Mouse (Mus musculus): ENCODE results near the gene A230072I06Rik.

The A230072I06Rik gene

DNA sequence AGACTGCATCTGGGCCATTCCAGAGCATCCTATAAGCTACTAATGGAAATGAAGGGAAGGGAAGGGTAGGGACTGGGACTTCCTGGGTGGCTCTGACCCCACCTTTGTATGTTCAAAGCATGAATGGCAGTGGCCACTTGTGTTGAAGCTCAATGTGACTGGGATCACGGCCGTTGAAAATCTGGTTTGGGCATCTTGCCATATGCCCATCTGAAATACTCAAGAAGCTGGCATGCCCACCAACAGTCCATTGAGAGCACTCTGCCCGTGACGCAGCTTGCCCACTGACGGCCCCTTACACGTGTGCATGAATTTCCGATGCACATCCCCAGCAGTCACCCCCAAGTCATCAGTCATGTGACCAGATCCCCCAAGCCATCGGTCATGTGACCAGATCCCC, 13.6 kb upstream of the A230072I06Rik start:
- Histone ChIP-seq H3K4me3 (replicated peaks; ENCODE audit: low read length) (no peak overlapping the region), H3K4me1 (replicated peaks; ENCODE audit: low read depth, low read length) (peaks cover 10% of the 10 kb centered on the region), H3K27me3 (ENCODE audit: insufficient read depth, low read length) (no peaks in the 10 kb centered on the region; the same call in 1 of the 2 replicates), H3K9me3 (ENCODE audit: low read length) (peaks cover 5% of the 10 kb centered on the region; the same call in 1 of the 2 replicates), H3K36me3 (ENCODE audit: insufficient read depth, low read length) (no peaks in the 10 kb centered on the region)
- TF ChIP-seq POU5F1 (IDR thresholded peaks at IDR 0.05; ENCODE audit: borderline replicate concordance, low read length) = no peak
- no peak for TF ChIP-seq CTCF (conservative IDR thresholded peaks at IDR 0.05; ENCODE audit: low read length)
- no peak for TF ChIP-seq NANOG (IDR thresholded peaks at IDR 0.05; ENCODE audit: borderline replicate concordance, low read length)

DNA sequence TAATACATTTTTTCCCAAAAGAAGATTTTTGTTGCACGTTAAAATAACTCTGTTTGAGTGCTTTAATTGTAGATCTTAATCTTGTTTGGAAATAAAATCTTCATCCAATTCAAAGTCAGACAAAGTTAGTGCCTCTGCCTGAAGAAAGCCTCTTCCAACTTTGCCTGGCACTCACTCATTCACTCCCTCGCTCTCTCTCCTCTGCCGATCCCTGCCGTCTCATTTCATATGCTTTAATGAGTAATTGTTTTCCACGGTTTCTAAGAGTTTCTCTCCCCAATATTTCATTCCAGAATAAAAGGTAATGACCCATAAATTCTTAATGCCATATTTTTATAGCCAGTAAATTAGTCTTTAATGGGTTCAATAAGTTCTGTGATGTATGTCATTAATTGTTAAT, 10.8 kb upstream of the A230072I06Rik start:
- Histone ChIP-seq H3K36me3 (ENCODE audit: insufficient read depth, low read length) (no peaks in the 10 kb centered on the region), H3K9me3 (ENCODE audit: low read length) (no peaks in the 10 kb centered on the region), H3K4me3 (replicated peaks; ENCODE audit: low read length) (no peak overlapping the region), H3K4me1 (replicated peaks; ENCODE audit: low read depth, low read length) (no peaks in the 10 kb centered on the region), H3K27me3 (ENCODE audit: insufficient read depth, low read length) (no peaks in the 10 kb centered on the region; the same call in 1 of the 2 replicates)
- no peak for TF ChIP-seq CTCF (conservative IDR thresholded peaks at IDR 0.05; ENCODE audit: low read length)
- no peak for TF ChIP-seq NANOG (IDR thresholded peaks at IDR 0.05; ENCODE audit: borderline replicate concordance, low read length)
- TF ChIP-seq POU5F1 (IDR thresholded peaks at IDR 0.05; ENCODE audit: borderline replicate concordance, low read length) = no peak

DNA sequence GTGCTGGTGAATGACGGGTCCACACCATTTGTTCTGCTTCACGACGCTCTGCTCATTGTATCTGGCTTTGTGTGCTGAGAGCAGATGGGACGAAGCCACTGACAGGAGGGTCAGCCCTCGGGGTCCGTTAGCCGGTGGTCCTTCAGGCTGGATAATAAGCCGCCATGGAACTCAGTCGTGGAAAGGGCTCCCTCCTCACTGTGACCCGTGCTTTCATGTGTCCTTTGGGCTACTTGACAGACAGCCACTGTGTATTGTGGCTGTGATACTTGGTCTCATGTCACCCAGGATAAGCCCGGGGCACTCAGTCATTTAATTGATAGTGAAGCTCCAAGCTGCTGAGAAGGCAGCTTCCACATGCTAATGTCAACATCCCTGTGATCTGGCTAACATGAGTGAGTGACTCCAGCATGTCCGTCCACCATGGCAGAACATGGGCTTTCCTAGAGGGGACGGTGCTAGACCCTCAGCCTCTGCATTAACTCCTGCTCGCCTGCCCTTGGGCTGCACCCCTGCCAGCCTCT, 10.3 kb upstream of the A230072I06Rik start:
- H3K27me3 ChIP-seq (ENCODE audit: insufficient read depth, low read length) = no peaks in the 10 kb centered on the region; the same call in 1 of the 2 replicates
- no peaks in the 10 kb centered on the region for H3K9me3 ChIP-seq (ENCODE audit: low read length)
- H3K4me1 ChIP-seq (replicated peaks; ENCODE audit: low read depth, low read length) = no peaks in the 10 kb centered on the region
- H3K36me3 ChIP-seq (ENCODE audit: insufficient read depth, low read length) = no peaks in the 10 kb centered on the region
- TF ChIP-seq POU5F1 (IDR thresholded peaks at IDR 0.05; ENCODE audit: borderline replicate concordance, low read length) (no peak), CTCF (conservative IDR thresholded peaks at IDR 0.05; ENCODE audit: low read length) (no peak), NANOG (IDR thresholded peaks at IDR 0.05; ENCODE audit: borderline replicate concordance, low read length) (no peak)
- no peak overlapping the region for H3K4me3 ChIP-seq (replicated peaks; ENCODE audit: low read length)

GRCm38 (mm10) chr8:12279482-12280192, 1.0 kb downstream of the A230072I06Rik start:
- H3K4me3 ChIP-seq (replicated peaks; ENCODE audit: low read length) = no peak overlapping the region
- H3K9me3 ChIP-seq (ENCODE audit: low read length) = no peaks in the 10 kb centered on the region
- peaks cover 54% of the 10 kb centered on the region for H3K27me3 ChIP-seq (ENCODE audit: insufficient read depth, low read length)
- TF ChIP-seq POU5F1 (IDR thresholded peaks at IDR 0.05; ENCODE audit: borderline replicate concordance, low read length) = no peak
- no peak for TF ChIP-seq CTCF (conservative IDR thresholded peaks at IDR 0.05; ENCODE audit: low read length)
- no peak for TF ChIP-seq NANOG (IDR thresholded peaks at IDR 0.05; ENCODE audit: borderline replicate concordance, low read length)
- no peaks in the 10 kb centered on the region for H3K36me3 ChIP-seq (ENCODE audit: insufficient read depth, low read length)
- no peaks in the 10 kb centered on the region; the same call in 1 of the 2 replicates for H3K4me1 ChIP-seq (replicated peaks; ENCODE audit: low read depth, low read length)

DNA sequence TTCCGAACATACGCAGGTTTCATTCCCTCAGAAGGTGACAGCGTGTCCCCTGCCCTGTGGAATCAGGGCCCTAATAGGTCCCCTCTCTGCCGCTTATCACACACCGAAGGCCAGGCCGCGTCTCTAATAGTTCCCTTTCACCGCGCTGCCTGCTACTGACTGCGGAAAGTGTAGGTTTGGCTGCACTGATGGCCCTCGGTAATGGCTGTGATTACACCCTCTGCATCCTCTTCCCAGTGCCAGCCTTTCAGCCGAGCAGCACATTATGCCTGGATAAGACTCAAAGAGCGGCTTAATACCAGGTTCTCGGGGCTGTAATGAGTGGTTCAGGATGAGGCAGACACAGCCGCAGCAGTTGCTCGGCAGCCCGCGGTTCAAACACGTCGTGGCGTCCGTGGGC, 3.5 kb downstream of the A230072I06Rik start:
- peak overlapping the region; percentile 45 for H3K4me3 ChIP-seq (replicated peaks; ENCODE audit: low read length)
- no peaks in the 10 kb centered on the region for H3K9me3 ChIP-seq (ENCODE audit: low read length)
- peaks cover 54% of the 10 kb centered on the region for H3K27me3 ChIP-seq (ENCODE audit: insufficient read depth, low read length)
- no peaks in the 10 kb centered on the region; the same call in 1 of the 2 replicates for H3K4me1 ChIP-seq (replicated peaks; ENCODE audit: low read depth, low read length)
- TF ChIP-seq POU5F1 (IDR thresholded peaks at IDR 0.05; ENCODE audit: borderline replicate concordance, low read length) (no peak), CTCF (conservative IDR thresholded peaks at IDR 0.05; ENCODE audit: low read length) (no peak), NANOG (IDR thresholded peaks at IDR 0.05; ENCODE audit: borderline replicate concordance, low read length) (no peak)
- H3K36me3 ChIP-seq (ENCODE audit: insufficient read depth, low read length) = no peaks in the 10 kb centered on the region

- Histone ChIP-seq H3K9me3 (ENCODE audit: low read length) (no peaks in the 10 kb centered on the region), H3K4me3 (replicated peaks; ENCODE audit: low read length) (no peak overlapping the region), H3K36me3 (ENCODE audit: insufficient read depth, low read length) (no peaks in the 10 kb centered on the region), H3K27me3 (ENCODE audit: insufficient read depth, low read length) (peaks cover 3% of the 10 kb centered on the region; the same call in 1 of the 2 replicates), H3K4me1 (replicated peaks; ENCODE audit: low read depth, low read length) (no peaks in the 10 kb centered on the region)
- TF ChIP-seq POU5F1 (IDR thresholded peaks at IDR 0.05; ENCODE audit: borderline replicate concordance, low read length) (no peak), NANOG (IDR thresholded peaks at IDR 0.05; ENCODE audit: borderline replicate concordance, low read length) (no peak), CTCF (conservative IDR thresholded peaks at IDR 0.05; ENCODE audit: low read length) (no peak)
Observed at GRCm38 (mm10) chr8:12290551-12290950, 11.9 kb downstream of the A230072I06Rik start.

DNA sequence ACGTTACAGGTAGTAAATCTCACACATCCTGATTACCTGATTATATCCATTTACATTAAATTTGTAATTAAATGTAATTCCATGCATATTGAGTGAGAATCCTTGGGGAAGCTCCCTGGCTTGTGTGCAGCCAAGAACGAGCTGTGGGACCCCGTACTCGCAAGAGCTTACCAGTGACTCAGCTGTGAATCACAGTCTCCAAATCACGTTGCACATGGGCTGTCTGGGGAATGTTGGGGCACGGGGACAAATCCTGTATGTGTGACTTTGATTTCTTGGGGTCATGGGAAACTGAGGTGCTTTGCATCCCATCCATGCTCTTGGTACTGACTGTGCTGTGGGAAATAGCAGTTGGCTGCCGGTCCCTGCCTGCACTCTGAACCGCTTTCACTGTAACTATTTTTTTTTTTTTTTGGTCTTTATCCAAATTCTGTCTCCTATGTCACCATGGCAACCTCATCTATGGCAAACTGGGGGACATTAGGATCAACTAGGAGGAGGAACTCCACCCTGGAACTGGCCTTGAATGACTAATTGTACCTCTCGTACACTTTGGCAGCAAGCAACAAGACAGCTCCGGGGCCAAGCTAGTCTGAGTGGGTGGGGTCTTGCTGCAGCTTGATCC, 19.8 kb downstream of the A230072I06Rik start:
- peaks cover 13% of the 10 kb centered on the region for H3K9me3 ChIP-seq (ENCODE audit: low read length)
- no peak overlapping the region for H3K4me3 ChIP-seq (replicated peaks; ENCODE audit: low read length)
- H3K36me3 ChIP-seq (ENCODE audit: insufficient read depth, low read length) = no peaks in the 10 kb centered on the region
- H3K4me1 ChIP-seq (replicated peaks; ENCODE audit: low read depth, low read length) = peaks cover 6% of the 10 kb centered on the region
- H3K27me3 ChIP-seq (ENCODE audit: insufficient read depth, low read length) = 0 out of 2 replicates have a peak, but pooled peaks cover 7% of the 10 kb centered on the region
- TF ChIP-seq POU5F1 (IDR thresholded peaks at IDR 0.05; ENCODE audit: borderline replicate concordance, low read length) (no peak), CTCF (conservative IDR thresholded peaks at IDR 0.05; ENCODE audit: low read length) (no peak), NANOG (IDR thresholded peaks at IDR 0.05; ENCODE audit: borderline replicate concordance, low read length) (no peak)

DNA sequence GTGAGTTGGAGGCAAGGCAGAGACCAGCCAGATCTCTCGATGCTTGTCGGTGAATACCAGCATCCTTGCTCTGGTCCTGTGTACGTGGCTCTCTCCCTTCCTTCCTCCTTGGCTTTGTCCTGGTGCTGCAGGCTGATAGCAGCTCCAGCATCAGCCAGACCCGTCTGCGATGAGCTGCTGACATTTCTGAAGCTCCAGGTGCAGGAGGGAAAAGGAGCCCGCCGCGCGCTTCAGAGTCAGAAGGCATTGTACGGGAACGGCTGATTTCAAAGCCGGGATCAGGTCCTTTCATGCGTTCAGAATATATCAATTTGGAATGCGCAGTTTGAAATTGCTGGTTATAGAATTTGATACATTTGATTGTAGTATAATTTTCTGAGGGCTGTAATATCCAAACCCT, 23.4 kb downstream of the A230072I06Rik start:
- H3K36me3 ChIP-seq (ENCODE audit: insufficient read depth, low read length) = no peaks in the 10 kb centered on the region
- peaks cover 13% of the 10 kb centered on the region for H3K9me3 ChIP-seq (ENCODE audit: low read length)
- H3K4me3 ChIP-seq (replicated peaks; ENCODE audit: low read length) = no peak overlapping the region
- TF ChIP-seq NANOG (IDR thresholded peaks at IDR 0.05; ENCODE audit: borderline replicate concordance, low read length) (no peak), POU5F1 (IDR thresholded peaks at IDR 0.05; ENCODE audit: borderline replicate concordance, low read length) (no peak), CTCF (conservative IDR thresholded peaks at IDR 0.05; ENCODE audit: low read length) (no peak)
- H3K27me3 ChIP-seq (ENCODE audit: insufficient read depth, low read length) = peaks cover 12% of the 10 kb centered on the region; the same call in 1 of the 2 replicates
- H3K4me1 ChIP-seq (replicated peaks; ENCODE audit: low read depth, low read length) = peaks cover 6% of the 10 kb centered on the region

Data from E14TG2a.4 (cell line).